Comparison of ENCODE assay signal across 26 mouse cellular contexts in the genomic region with DNA sequence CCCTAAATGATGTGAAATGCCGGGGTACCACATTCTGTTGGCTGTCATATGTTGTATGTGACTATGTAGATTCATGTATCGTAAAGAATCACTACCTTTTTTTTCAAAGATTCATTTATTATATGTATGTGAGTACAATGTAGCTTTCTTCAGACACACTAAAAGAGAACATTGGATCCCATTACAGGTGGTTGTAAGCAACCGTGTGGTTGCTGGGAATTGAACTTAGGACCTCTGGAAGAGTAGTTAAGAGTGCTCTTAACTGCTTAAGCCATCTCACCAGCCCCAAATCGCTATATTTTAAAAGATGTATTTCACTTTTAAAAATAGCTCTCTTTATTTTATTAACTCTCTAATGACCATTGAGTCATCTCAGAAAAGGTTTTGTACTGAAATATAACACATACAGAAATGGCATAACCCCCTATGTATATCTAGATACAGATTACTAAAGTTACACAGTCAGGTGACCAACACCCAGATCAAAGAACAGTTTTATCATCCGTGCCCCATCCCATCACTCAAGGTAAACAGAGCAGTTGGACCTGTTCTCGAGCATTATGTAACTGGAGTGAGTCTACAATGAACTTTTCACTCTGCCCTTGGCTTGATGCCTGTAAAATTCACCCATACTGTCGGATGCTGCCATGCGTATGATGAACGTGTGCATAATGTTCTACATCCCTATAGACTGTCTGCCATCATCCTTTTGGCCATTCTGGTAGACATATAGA. TPM values are rescaled to one million over a fixed set of nuclear protein-coding genes. Genes with fewer than 3 reads are reported as not detected.
DNase-seq lines count a peak whose midpoint lies in the region; ATAC-seq and TF ChIP-seq lines count a peak whose summit lies in the region.
"Had no signal": no experiment of that assay in that cellular context is flagged by ENCODE, and none has a peak within 500 bp of the region (broad histone marks: within the 10 kb centered on the region; RNA-seq: fewer than 3 reads in every experiment).

No protein-coding gene starts in this region.

- no peak overlapping the region for H3K4me3 ChIP-seq in kidney, adult 2 months (ENCODE audit: insufficient read depth, low read depth, low read length)
- H3K4me3 ChIP-seq in liver, adult 2 months (ENCODE audit: insufficient read depth, low read depth, low read length), result no peak overlapping the region
- H3K4me3 ChIP-seq in liver, embryonic 11.5 days (ENCODE audit: low read depth, low read length), result no peak overlapping the region
- no peak overlapping the region for H3K4me3 ChIP-seq in intestine, embryonic 15.5 days (replicated peaks)
- no peak overlapping the region for H3K4me3 ChIP-seq in liver, embryonic 15.5 days (replicated peaks)
- no peak overlapping the region for H3K4me3 ChIP-seq in left cerebral cortex, adult 2 months
- H3K4me3 ChIP-seq: forebrain, embryonic 10.5 days; forebrain, embryonic 13.5 days; gastrocnemius, adult 2 months; heart, embryonic 12.5 days; heart, embryonic 15.5 days; hindbrain, embryonic 10.5 days; hindbrain, embryonic 13.5 days had no signal

- ATAC-seq in liver, embryonic 11.5 days (replicated peaks; ENCODE audit: low FRiP score), result no peak
- ATAC-seq in intestine, embryonic 15.5 days, result peak; percentile 79
- ATAC-seq in liver, embryonic 15.5 days (ENCODE audit: insufficient read depth), result peak; percentile 67
- ATAC-seq: activated CD4-positive, CD25-positive, alpha-beta regulatory T cell, adult 4 months; forebrain, embryonic 13.5 days; forebrain, embryonic 16.5 days had no signal

- intact Hi-C loops in left cerebral cortex, adult 2 months (cut with DNase I), result loop anchor here (5.0 kb wide), 1 partner anchor 67 kb away; the partner anchor contains the start of gene Pknox2

- no peak overlapping the region for H3K27ac ChIP-seq in kidney, adult 2 months (ENCODE audit: insufficient read depth, low read depth, low read length)
- no peak overlapping the region for H3K27ac ChIP-seq in liver, adult 2 months (replicated peaks; ENCODE audit: insufficient read depth, low read depth, low read length)
- H3K27ac ChIP-seq in liver, embryonic 11.5 days (ENCODE audit: low read depth, low read length), result no peak overlapping the region
- no peak overlapping the region for H3K27ac ChIP-seq in intestine, embryonic 15.5 days
- no peak overlapping the region for H3K27ac ChIP-seq in liver, embryonic 15.5 days (replicated peaks)
- H3K27ac ChIP-seq in left cerebral cortex, adult 2 months, result no peak overlapping the region; the same call in 1 of the 2 replicates
- H3K27ac ChIP-seq: forebrain, embryonic 10.5 days; forebrain, embryonic 13.5 days; gastrocnemius, adult 2 months; heart, embryonic 15.5 days; hindbrain, embryonic 10.5 days; hindbrain, embryonic 13.5 days had no signal

- H3K9ac ChIP-seq in liver, adult 2 months (ENCODE audit: low read depth, low read length), result no peak overlapping the region
- no peak overlapping the region for H3K9ac ChIP-seq in liver, embryonic 11.5 days (ENCODE audit: low read depth, low read length)
- H3K9ac ChIP-seq in intestine, embryonic 15.5 days, result no peak overlapping the region
- H3K9ac ChIP-seq in liver, embryonic 15.5 days, result no peak overlapping the region
- H3K9ac ChIP-seq: forebrain, embryonic 13.5 days; heart, embryonic 12.5 days; heart, embryonic 15.5 days; hindbrain, embryonic 13.5 days had no signal

- no peaks in the 10 kb centered on the region for H3K4me1 ChIP-seq in kidney, adult 2 months (ENCODE audit: control insufficient read depth, insufficient read depth, low read length)
- no peaks in the 10 kb centered on the region; the same call in 1 of the 2 replicates for H3K4me1 ChIP-seq in liver, adult 2 months (ENCODE audit: control insufficient read depth, insufficient read depth, low read length)
- H3K4me1 ChIP-seq in liver, embryonic 11.5 days (replicated peaks; ENCODE audit: control insufficient read depth, insufficient read depth, low read length), result no peaks in the 10 kb centered on the region; the same call in 1 of the 2 replicates
- no peaks in the 10 kb centered on the region for H3K4me1 ChIP-seq in intestine, embryonic 15.5 days (replicated peaks)
- H3K4me1 ChIP-seq in liver, embryonic 15.5 days (replicated peaks), result 0 out of 2 replicates have a peak, but pooled peaks cover 4% of the 10 kb centered on the region
- H3K4me1 ChIP-seq: forebrain, embryonic 13.5 days; heart, embryonic 12.5 days; heart, embryonic 15.5 days; hindbrain, embryonic 13.5 days had no signal

- TF ChIP-seq CTCF in kidney, adult 2 months (conservative IDR thresholded peaks at IDR 0.05; ENCODE audit: insufficient read depth, insufficient read length, low read depth, low read length), result no peak
- TF ChIP-seq CTCF in liver, adult 2 months (IDR thresholded peaks at IDR 0.05; ENCODE audit: low read depth, low read length), result no peak
- no peak for TF ChIP-seq CTCF in left cerebral cortex, adult 2 months (IDR thresholded peaks at IDR 0.05)

- H3K79me2 ChIP-seq in liver, adult 2 months (ENCODE audit: control insufficient read depth, insufficient read depth, low read length), result no peaks in the 10 kb centered on the region

- WGBS in kidney, adult 2 months, result 67% methylated on average over 9 of the region's 9 CpGs
- WGBS in liver, adult 2 months, result 43% methylated on average over 9 of the region's 9 CpGs
- 83% methylated on average over 9 of the region's 9 CpGs for WGBS in liver, embryonic 11.5 days
- WGBS in intestine, embryonic 15.5 days, result 71% methylated on average over 9 of the region's 9 CpGs
- WGBS in liver, embryonic 15.5 days (ENCODE audit: insufficient replicate concordance), result 62% methylated on average over 9 of the region's 9 CpGs

- TF ChIP-seq POLR2A in kidney, adult 2 months (IDR thresholded peaks at IDR 0.05; ENCODE audit: low read depth, low read length), result no peak
- no peak for TF ChIP-seq POLR2A in liver, adult 2 months (IDR thresholded peaks at IDR 0.05; ENCODE audit: extremely low read depth, insufficient read depth, low read length)

- no peaks in the 10 kb centered on the region for H3K9me3 ChIP-seq in liver, embryonic 11.5 days (ENCODE audit: control insufficient read depth, low read length)
- no peaks in the 10 kb centered on the region for H3K9me3 ChIP-seq in intestine, embryonic 15.5 days
- no peaks in the 10 kb centered on the region for H3K9me3 ChIP-seq in liver, embryonic 15.5 days (replicated peaks)
- H3K9me3 ChIP-seq: forebrain, embryonic 10.5 days; forebrain, embryonic 13.5 days; heart, embryonic 15.5 days; hindbrain, embryonic 10.5 days; hindbrain, embryonic 13.5 days had no signal

- no peaks in the 10 kb centered on the region for H3K36me3 ChIP-seq in kidney, adult 2 months (ENCODE audit: control insufficient read depth, insufficient read depth, low read length)
- no peaks in the 10 kb centered on the region for H3K36me3 ChIP-seq in liver, adult 2 months (ENCODE audit: control insufficient read depth, insufficient read depth, low read length)
- no peaks in the 10 kb centered on the region for H3K36me3 ChIP-seq in liver, embryonic 11.5 days (ENCODE audit: control insufficient read depth, insufficient read depth, low read length)
- H3K36me3 ChIP-seq in intestine, embryonic 15.5 days, result no peaks in the 10 kb centered on the region
- H3K36me3 ChIP-seq in liver, embryonic 15.5 days (replicated peaks), result no peaks in the 10 kb centered on the region
- H3K36me3 ChIP-seq: heart, embryonic 12.5 days; heart, embryonic 15.5 days; hindbrain, embryonic 13.5 days had no signal

- peak; percentile 24 for DNase-seq in kidney, adult 2 months
- DNase-seq in kidney, postnatal 10 days, result no peak
- peak; percentile 69 for DNase-seq in liver, adult 2 months (ENCODE audit: extremely low read depth, low read depth, low spot score)
- no peak for DNase-seq in liver, embryonic 11.5 days (ENCODE audit: low spot score)
- no peak for DNase-seq in left cerebral cortex, adult 2 months (ENCODE audit: extremely low spot score in 1 of 2, low spot score in 2 of 2)
- DNase-seq in spleen, postnatal 14 days (ENCODE audit: low spot score in 2 of 2), result no peak
- DNase-seq: adrenal gland, postnatal 10 days; adrenal gland, postnatal 36 days; cerebellum, adult 18-20 months; cerebellum, adult 9-10 months; cerebellum, postnatal 14 days; gastrocnemius, adult 2 months; gastrocnemius, postnatal 14 days; heart, adult 11 months; heart, postnatal 10 days; heart, postnatal 36 days had no signal

- H3K4me2 ChIP-seq in liver, embryonic 11.5 days, result no peak overlapping the region
- H3K4me2 ChIP-seq in intestine, embryonic 15.5 days (replicated peaks), result no peak overlapping the region
- no peak overlapping the region for H3K4me2 ChIP-seq in liver, embryonic 15.5 days
- H3K4me2 ChIP-seq: forebrain, embryonic 13.5 days; heart, embryonic 12.5 days; heart, embryonic 15.5 days; hindbrain, embryonic 13.5 days had no signal

- no peaks in the 10 kb centered on the region for H3K27me3 ChIP-seq in kidney, adult 2 months (replicated peaks; ENCODE audit: control insufficient read depth, insufficient read depth, low read length)
- no peaks in the 10 kb centered on the region for H3K27me3 ChIP-seq in liver, adult 2 months (ENCODE audit: control insufficient read depth, insufficient read depth, low read length)
- no peaks in the 10 kb centered on the region for H3K27me3 ChIP-seq in liver, embryonic 11.5 days (replicated peaks; ENCODE audit: control insufficient read depth, insufficient read depth, low read length)
- no peaks in the 10 kb centered on the region for H3K27me3 ChIP-seq in intestine, embryonic 15.5 days (replicated peaks)
- H3K27me3 ChIP-seq in liver, embryonic 15.5 days, result no peaks in the 10 kb centered on the region
- H3K27me3 ChIP-seq: forebrain, embryonic 13.5 days; heart, embryonic 12.5 days; heart, embryonic 15.5 days; hindbrain, embryonic 13.5 days had no signal

RNA-seq across cellular contexts. Expression of gene Tmem218, which starts 6.5 kb away (rescaled TPM):
- polyA plus RNA-seq in kidney, adult 2 months (2012; rRNA removed), result 3.4 and 4.2 TPM in 2 replicates
- 1.4 and 2.1 TPM in 2 replicates for total RNA-seq in liver, adult 2 months (2014; rRNA removed)
- 1.1 and 1.9 TPM in 2 replicates for polyA plus RNA-seq in liver, adult 2 months (2012; rRNA removed)
- polyA plus RNA-seq in liver, embryonic 11.5 days (2014; fragmentation: Nextera tagmentation; extraction: Ambion mirVana), result 5.8 and 6.7 TPM in 2 replicates
- 8.5 and 9.2 TPM in 2 replicates for polyA plus RNA-seq in intestine, embryonic 15.5 days (2015; fragmentation: Nextera tagmentation; extraction: Ambion mirVana)
- 3.5 and 3.6 TPM in 2 replicates for polyA plus RNA-seq in liver, embryonic 15.5 days (2015; fragmentation: Nextera tagmentation; extraction: Ambion mirVana)
- total RNA-seq in left cerebral cortex, adult 2 months (2021), result 10 to 100 TPM; 10.3 to 11.6 TPM

RNA-seq across cellular contexts. Expression of gene Slc37a2, which starts 41.0 kb away (rescaled TPM):
- 2.5 and 2.6 TPM in 2 replicates for polyA plus RNA-seq in kidney, adult 2 months (2012; rRNA removed)
- 1.8 TPM in 2 replicates for total RNA-seq in liver, adult 2 months (2014; rRNA removed)
- polyA plus RNA-seq in liver, adult 2 months (2012; rRNA removed), result 1.7 TPM in 2 replicates
- polyA plus RNA-seq in liver, embryonic 11.5 days (2014; fragmentation: Nextera tagmentation; extraction: Ambion mirVana), result 1.7 and 2.0 TPM in 2 replicates
- polyA plus RNA-seq in intestine, embryonic 15.5 days (2015; fragmentation: Nextera tagmentation; extraction: Ambion mirVana), result 3.1 and 4.4 TPM in 2 replicates
- polyA plus RNA-seq in liver, embryonic 15.5 days (2015; fragmentation: Nextera tagmentation; extraction: Ambion mirVana), result 1.6 and 1.8 TPM in 2 replicates
- total RNA-seq in left cerebral cortex, adult 2 months (2021), result 1 to 10 TPM; 1.6 to 1.8 TPM

Comparison
In these comparisons a context has a peak if more than half of its experiments do, and no peak if none do; other contexts are left out.
1. DNase-seq: peak in kidney, adult 2 months (single experiment) and liver, adult 2 months (single experiment); none in kidney, postnatal 10 days (single experiment), liver, embryonic 11.5 days (single experiment), left cerebral cortex, adult 2 months (0 of 2) and spleen, postnatal 14 days (0 of 2).